Mouse (Mus musculus) liver, embryonic 14.5 days (tissue): ENCODE data around the gene Mogat2.

Experiments used
- CTCF ChIP-seq: IDR thresholded peaks from 2 replicates; pipeline ENCODE4 v1.5.1; 2016; ENCODE audit warnings: antibody characterized with exemption, low read depth, control low read depth
- EP300 ChIP-seq: IDR thresholded peaks from 2 replicates; pipeline ENCODE4 v1.6.1; 2016; ENCODE audit warnings: antibody characterized with exemption, low read depth

DNA sequence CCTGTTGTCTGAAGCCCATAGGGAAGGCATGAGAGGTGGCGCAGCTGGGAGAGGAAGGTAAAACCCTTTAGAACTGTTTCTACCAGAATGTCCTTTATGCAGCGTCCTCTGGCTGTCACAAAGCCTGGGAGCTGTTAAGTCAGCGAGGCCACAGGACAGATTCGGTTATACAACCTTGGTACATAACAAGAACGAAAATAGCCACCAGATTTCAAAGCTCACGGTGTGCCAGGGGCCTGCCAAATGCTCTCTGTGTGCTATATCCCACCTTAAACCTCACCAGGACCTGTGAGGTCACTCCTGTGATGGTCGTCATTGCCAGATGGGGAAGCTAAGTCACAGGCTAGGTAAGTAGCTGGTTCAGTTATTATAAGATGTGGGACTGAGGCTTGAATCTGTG, 36.3 kb downstream of the Mogat2 start:
- TF ChIP-seq EP300: no peak
- TF ChIP-seq CTCF: no peak
